In the genomic region with DNA sequence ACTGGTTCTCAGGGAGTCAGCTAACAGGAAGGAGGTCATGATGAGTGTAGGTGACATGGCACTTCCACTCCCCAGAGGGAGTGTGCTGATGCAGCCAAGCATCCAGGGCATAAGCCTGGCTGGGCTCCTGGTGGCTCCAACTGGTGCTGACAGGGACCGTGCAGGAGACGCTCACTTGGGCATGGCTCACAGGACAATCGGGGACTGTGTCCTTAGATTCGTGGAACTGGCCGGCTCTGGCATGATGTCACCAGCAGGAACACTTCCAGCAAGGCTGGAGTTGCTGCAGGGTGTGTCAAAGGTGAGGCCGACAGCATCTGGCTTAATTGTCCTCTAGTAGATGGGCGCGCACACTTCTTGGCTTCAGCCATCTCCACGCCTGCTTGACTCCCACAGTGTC, we compare ENCODE assay signal across 22 mouse cellular contexts. TPM values are rescaled to one million over a fixed set of nuclear protein-coding genes. Genes with fewer than 3 reads are reported as not detected.
A peak's percentile ranks its signal among the peaks of the same experiment; 100 is the strongest.
DNase-seq lines count a peak whose midpoint lies in the region; ATAC-seq and TF ChIP-seq lines count a peak whose summit lies in the region.
"Had no signal": no experiment of that assay in that cellular context is flagged by ENCODE, and none has a peak within 500 bp of the region (broad histone marks: within the 10 kb centered on the region; RNA-seq: fewer than 3 reads in every experiment).

No protein-coding gene starts in this region.

- H3K79me2 ChIP-seq in heart, adult 2 months (replicated peaks; ENCODE audit: control insufficient read depth, insufficient read depth, low read length) = no peaks in the 10 kb centered on the region

- H3K27ac ChIP-seq in heart, adult 2 months = no peak overlapping the region
- no peak overlapping the region for H3K27ac ChIP-seq in heart, embryonic 10.5 days
- H3K27ac ChIP-seq in lung, postnatal 0 days (ENCODE audit: low read length) = peak overlapping the region; percentile 59; the same call in 1 of the 2 replicates
- H3K27ac ChIP-seq in hindbrain, embryonic 10.5 days = no peak overlapping the region
- H3K27ac ChIP-seq: heart, embryonic 13.5 days; hindbrain, embryonic 14.5 days; neural tube, embryonic 15.5 days; stomach, embryonic 15.5 days had no signal

- no peak overlapping the region for H3K4me2 ChIP-seq in lung, postnatal 0 days (replicated peaks; ENCODE audit: low read depth, low read length)
- H3K4me2 ChIP-seq: heart, embryonic 13.5 days; hindbrain, embryonic 14.5 days; neural tube, embryonic 15.5 days; stomach, embryonic 15.5 days had no signal

- H3K27me3 ChIP-seq in heart, adult 2 months (ENCODE audit: control insufficient read depth, insufficient read depth, low read length) = no peaks in the 10 kb centered on the region
- no peaks in the 10 kb centered on the region for H3K27me3 ChIP-seq in heart, embryonic 10.5 days (ENCODE audit: insufficient read depth, poor library complexity, severe bottlenecking)
- no peaks in the 10 kb centered on the region for H3K27me3 ChIP-seq in lung, postnatal 0 days (replicated peaks; ENCODE audit: insufficient read depth, low read length)
- no peaks in the 10 kb centered on the region for H3K27me3 ChIP-seq in hindbrain, embryonic 10.5 days (ENCODE audit: insufficient read depth, poor library complexity, severe bottlenecking)
- H3K27me3 ChIP-seq: heart, embryonic 13.5 days; neural tube, embryonic 15.5 days; Patski; stomach, embryonic 15.5 days had no signal

- WGBS in heart, adult 2 months = 61% methylated on average over 9 of the region's 9 CpGs
- WGBS in heart, embryonic 10.5 days = 85% methylated on average over 9 of the region's 9 CpGs
- 67% methylated on average over 9 of the region's 9 CpGs for WGBS in lung, postnatal 0 days
- 84% methylated on average over 9 of the region's 9 CpGs for WGBS in hindbrain, embryonic 10.5 days

- H3K9ac ChIP-seq in heart, adult 2 months (ENCODE audit: low read depth, low read length) = no peak overlapping the region
- H3K9ac ChIP-seq in lung, postnatal 0 days (replicated peaks; ENCODE audit: low read depth) = no peak overlapping the region
- H3K9ac ChIP-seq: heart, embryonic 13.5 days; hindbrain, embryonic 14.5 days; liver, postnatal 0 days; neural tube, embryonic 15.5 days; stomach, embryonic 15.5 days had no signal

- no peaks in the 10 kb centered on the region for H3K9me3 ChIP-seq in heart, embryonic 10.5 days
- H3K9me3 ChIP-seq in lung, postnatal 0 days (ENCODE audit: low read length) = no peaks in the 10 kb centered on the region
- H3K9me3 ChIP-seq in hindbrain, embryonic 10.5 days = no peaks in the 10 kb centered on the region
- H3K9me3 ChIP-seq: heart, embryonic 13.5 days; neural tube, embryonic 15.5 days; stomach, embryonic 15.5 days had no signal

- TF ChIP-seq POLR2A in heart, adult 2 months (IDR thresholded peaks at IDR 0.05; ENCODE audit: insufficient read depth, low read depth, low read length) = no peak

- ATAC-seq in lung, postnatal 0 days = peak; percentile 41; the same call in 1 of the 2 replicates
- ATAC-seq: activated CD4-positive, CD25-positive, alpha-beta regulatory T cell, adult 4 months; forebrain, embryonic 16.5 days; intestine, embryonic 16.5 days; liver, postnatal 0 days; Patski had no signal

- no peaks in the 10 kb centered on the region for H3K4me1 ChIP-seq in heart, adult 2 months (ENCODE audit: control insufficient read depth, insufficient read depth, low read length)
- H3K4me1 ChIP-seq in heart, embryonic 10.5 days = no peaks in the 10 kb centered on the region
- H3K4me1 ChIP-seq in lung, postnatal 0 days (ENCODE audit: insufficient read depth, low read depth, low read length) = no peaks in the 10 kb centered on the region
- H3K4me1 ChIP-seq in hindbrain, embryonic 10.5 days (replicated peaks) = no peaks in the 10 kb centered on the region
- H3K4me1 ChIP-seq: heart, embryonic 13.5 days; neural tube, embryonic 15.5 days; stomach, embryonic 15.5 days had no signal

- TF ChIP-seq EP300 in heart, adult 2 months (IDR thresholded peaks at IDR 0.05; ENCODE audit: insufficient read depth, low read depth, low read length) = no peak
- TF ChIP-seq EP300 in lung, postnatal 0 days (IDR thresholded peaks at IDR 0.05) = no peak

- no peak overlapping the region for H3K4me3 ChIP-seq in heart, adult 2 months
- no peak overlapping the region for H3K4me3 ChIP-seq in heart, embryonic 10.5 days
- no peak overlapping the region for H3K4me3 ChIP-seq in lung, postnatal 0 days (ENCODE audit: low read depth, low read length)
- H3K4me3 ChIP-seq in hindbrain, embryonic 10.5 days = no peak overlapping the region
- H3K4me3 ChIP-seq: heart, embryonic 13.5 days; myocyte; neural tube, embryonic 15.5 days; stomach, embryonic 15.5 days had no signal

- peak; percentile 36 to 51 for DNase-seq in heart, adult 2 months
- no peak for DNase-seq in heart, embryonic 10.5 days (ENCODE audit: low spot score)
- DNase-seq in lung, postnatal 0 days (ENCODE audit: low spot score) = no peak
- DNase-seq in lung, postnatal 14 days = no peak
- peak; percentile 11 for DNase-seq in adrenal gland, postnatal 25 days
- DNase-seq in skeletal muscle tissue, adult 2 months (ENCODE audit: low read depth, low spot score) = peak; percentile 2
- DNase-seq in cerebellum, adult 11 months = no peak
- no peak for DNase-seq in hindbrain, embryonic 10.5 days (ENCODE audit: low spot score)
- DNase-seq: cerebellum, adult 11-12 months; liver, postnatal 0 days; midbrain, embryonic 14.5 days had no signal

- no peak for TF ChIP-seq CTCF in heart, adult 2 months (IDR thresholded peaks at IDR 0.05)
- TF ChIP-seq CTCF in lung, postnatal 0 days (IDR thresholded peaks at IDR 0.05) = no peak

- H3K36me3 ChIP-seq in heart, adult 2 months (ENCODE audit: control insufficient read depth, insufficient read depth, low read length) = no peaks in the 10 kb centered on the region
- no peaks in the 10 kb centered on the region for H3K36me3 ChIP-seq in heart, embryonic 10.5 days
- no peaks in the 10 kb centered on the region for H3K36me3 ChIP-seq in lung, postnatal 0 days (ENCODE audit: insufficient read depth, low read length)
- H3K36me3 ChIP-seq in hindbrain, embryonic 10.5 days = no peaks in the 10 kb centered on the region
- H3K36me3 ChIP-seq: heart, embryonic 13.5 days; neural tube, embryonic 15.5 days; stomach, embryonic 15.5 days had no signal

- intact Hi-C loops in heart, adult 2 months (cut with DNase I) = no loop called here

RNA-seq across cellular contexts. Expression of a gene that starts 34.7 kb away (rescaled TPM):
- not detected for total RNA-seq in heart, adult 2 months (2021)
- 0.41 TPM in 1 of 2 replicates, not detected in the other for polyA plus RNA-seq in heart, adult 2 months (2012; rRNA removed)
- 0.35 TPM in 1 of 2 replicates, not detected in the other for polyA plus RNA-seq in heart, embryonic 10.5 days (2016; fragmentation: Nextera tagmentation; extraction: Ambion mirVana)
- 120 and 139 TPM in 2 replicates for polyA plus RNA-seq in lung, postnatal 0 days (2015; fragmentation: Nextera tagmentation; extraction: Ambion mirVana)
- total RNA-seq in adrenal gland, postnatal 25 days (2021) = 0.09 TPM in 1 of 2 replicates, not detected in the other
- 0.08 and 0.10 TPM in 2 replicates for polyA plus RNA-seq in hindbrain, embryonic 10.5 days (2016; fragmentation: Nextera tagmentation; extraction: Ambion mirVana)
- total RNA-seq: megakaryocyte progenitor cell, adult 5-6 weeks had no signal
- polyA plus RNA-seq: activated CD4-positive, CD25-positive, alpha-beta regulatory T cell, adult 4 months; C2C12; forebrain, embryonic 16.5 days; hindbrain, embryonic 14.5 days; liver, postnatal 0 days; midbrain, embryonic 14.5 days; myocyte; neural tube, embryonic 15.5 days had no signal

Comparison
In these comparisons a context has a peak if more than half of its experiments do, and no peak if none do; other contexts are left out.
1. DNase-seq: peak in heart, adult 2 months (2 of 2), adrenal gland, postnatal 25 days (single experiment) and skeletal muscle tissue, adult 2 months (single experiment); none in heart, embryonic 10.5 days (single experiment), lung, postnatal 0 days (single experiment), lung, postnatal 14 days (single experiment), cerebellum, adult 11 months (single experiment) and hindbrain, embryonic 10.5 days (single experiment).
2. RNA of a gene that starts 34.7 kb away (polyA plus RNA-seq): 120 to 139 TPM in lung, postnatal 0 days; 0.41 TPM in heart, adult 2 months, 0.35 TPM in heart, embryonic 10.5 days and 0.08 to 0.10 TPM in hindbrain, embryonic 10.5 days; every median in the first group is over 10 times any median in the second.